Mouse (Mus musculus): ENCODE measurements around the gene Atp5j2. TPM values are rescaled to one million over a fixed set of nuclear protein-coding genes. Genes with fewer than 3 reads are reported as not detected.

Atp5j2 gene
- 198 and 202 TPM in 2 replicates for polyA plus RNA-seq (2012; rRNA removed)

GRCm38 (mm10) chr5:145191962-145192361, at the start of gene Atp5j2:
Atp5j2 (minus strand) TSS chr5:145192062.

GRCm38 (mm10) chr5:145231367-145231871, 39.6 kb upstream of the Atp5j2 start, which contains the start of gene Zfp655:
Zfp655 (plus strand) TSS chr5:145231715.

GRCm38 (mm10) chr5:145203936-145204691, 12.3 kb upstream of the Atp5j2 start, which contains the start of gene Zkscan5:
Zkscan5 (plus strand) TSS chr5:145204562.

GRCm38 (mm10) chr5:145201321-145201991, 9.6 kb upstream of the Atp5j2 start, which contains the start of gene Zkscan14:
Zkscan14 (minus strand) TSS chr5:145201868.

GRCm38 (mm10) chr5:145166536-145167305, 25.1 kb downstream of the Atp5j2 start, which contains the start of the genes Ptcd1 and Cpsf4:
Ptcd1 (minus strand) TSS chr5:145167108.
Cpsf4 (plus strand) TSS chr5:145167213.

GRCm38 (mm10) chr5:145139571-145140519, 52.0 kb downstream of the Atp5j2 start, which contains the start of the genes Pdap1 and Bud31:
Pdap1 (minus strand) TSS chr5:145140238.
Bud31 (plus strand) TSS chr5:145140362.

Other genes starting within 250 kb of the Atp5j2 start
- 2.6 and 3.2 TPM in 2 replicates for gene Smurf1, start 226.2 kb downstream of the Atp5j2 start, polyA plus RNA-seq (2012; rRNA removed)
- not detected in 2 replicates for gene Gm4871, start 159.3 kb downstream of the Atp5j2 start, polyA plus RNA-seq (2012; rRNA removed)
- not detected in 2 replicates for gene 1700018F24Rik, start 149.1 kb downstream of the Atp5j2 start, polyA plus RNA-seq (2012; rRNA removed)
- gene Arpc1a, start 108.2 kb downstream of the Atp5j2 start, polyA plus RNA-seq (2012; rRNA removed): 42.6 and 43.3 TPM in 2 replicates
- gene Kpna7, start 108.0 kb downstream of the Atp5j2 start, polyA plus RNA-seq (2012; rRNA removed): 0.01 TPM in 1 of 2 replicates, not detected in the other
- gene Arpc1b, start 77.8 kb downstream of the Atp5j2 start, polyA plus RNA-seq (2012; rRNA removed): 144 and 173 TPM in 2 replicates
- gene Pdap1, start 51.8 kb downstream of the Atp5j2 start, polyA plus RNA-seq (2012; rRNA removed): 27.2 and 31.1 TPM in 2 replicates
- gene Bud31, start 51.7 kb downstream of the Atp5j2 start, polyA plus RNA-seq (2012; rRNA removed): 59.2 and 65.9 TPM in 2 replicates
- 5.8 and 6.1 TPM in 2 replicates for gene Ptcd1, start 25.0 kb downstream of the Atp5j2 start, polyA plus RNA-seq (2012; rRNA removed)
- gene Cpsf4, start 24.8 kb downstream of the Atp5j2 start, polyA plus RNA-seq (2012; rRNA removed): 22.4 and 22.9 TPM in 2 replicates
- 2.5 and 2.6 TPM in 2 replicates for gene Zkscan14, start 9.8 kb upstream of the Atp5j2 start, polyA plus RNA-seq (2012; rRNA removed)
- 2.7 and 2.8 TPM in 2 replicates for gene Zkscan5, start 12.5 kb upstream of the Atp5j2 start, polyA plus RNA-seq (2012; rRNA removed)
- 13.3 and 14.3 TPM in 2 replicates for gene Zfp655, start 39.7 kb upstream of the Atp5j2 start, polyA plus RNA-seq (2012; rRNA removed)
- gene Zscan25, start 88.4 kb upstream of the Atp5j2 start, polyA plus RNA-seq (2012; rRNA removed): 4.3 and 5.4 TPM in 2 replicates
- gene Cyp3a57, start 153.2 kb upstream of the Atp5j2 start, polyA plus RNA-seq (2012; rRNA removed): 1.1 and 1.2 TPM in 2 replicates